Mouse (Mus musculus) forebrain, embryonic 16.5 days (tissue): ENCODE data around the gene Sf3b4. TPM values are rescaled to one million over a fixed set of nuclear protein-coding genes. Genes with fewer than 3 reads are reported as not detected.
A peak's percentile ranks its signal among the peaks of the same experiment; 100 is the strongest.

Experiments used
- ATAC-seq: fragments of 200-750 bp; cut with Nextera tagmentation; 2 replicates; pipeline ENCODE4 v1.8.0; 2017; ENCODE audit warnings: mild to moderate bottlenecking, moderate library complexity
- H3K27ac ChIP-seq: fragments of 300-500 bp; sonication (generic); 2 replicates; pipeline ENCODE4 v1.5.1; 2014; ENCODE audit warnings: low read length, control low read depth
- H3K27me3 ChIP-seq: fragments of 300-500 bp; sonication (generic); replicated peaks from 2 replicates; pipeline ENCODE4 v1.6.1; 2014; ENCODE audit warnings: low read length; ENCODE audit not compliant: control insufficient read depth, insufficient read depth
- H3K36me3 ChIP-seq: fragments of 300-500 bp; sonication (generic); 2 replicates; pipeline ENCODE4 v1.6.1; 2014; ENCODE audit not compliant: control insufficient read depth, insufficient read depth
- H3K4me1 ChIP-seq: fragments of 300-500 bp; sonication (generic); replicated peaks from 2 replicates; pipeline ENCODE4 v1.6.1; 2014; ENCODE audit warnings: low read length; ENCODE audit not compliant: control insufficient read depth, insufficient read depth
- H3K4me2 ChIP-seq: fragments of 300-500 bp; sonication (generic); 2 replicates; pipeline ENCODE4 v1.6.1; 2014; ENCODE audit warnings: mild to moderate bottlenecking, low read length, control low read depth
- H3K4me3 ChIP-seq: fragments of 300-500 bp; sonication (generic); replicated peaks from 2 replicates; pipeline ENCODE4 v1.5.1; 2014; ENCODE audit warnings: mild to moderate bottlenecking, low read length, control low read depth
- H3K9ac ChIP-seq: fragments of 300-500 bp; sonication (generic); replicated peaks from 2 replicates; pipeline ENCODE4 v1.6.1; 2014; ENCODE audit warnings: low read depth, low read length, control low read depth
- H3K9me3 ChIP-seq: fragments of 300-500 bp; sonication (generic); 2 replicates; pipeline ENCODE4 v1.6.1; 2016; ENCODE audit warnings: low read length; ENCODE audit not compliant: control insufficient read depth
- WGBS: fragments of 180-500 bp; shearing (Covaris S2); extraction: QIAGEN DNeasy Blood & Tissue Kit; methylation state at CpG from one replicate; pipeline ENCODE4 v1.1.7; 2014; 5-methylcytosine and 5-hydroxymethylcytosine counted together
- polyA plus RNA-seq: library from polyadenylated mRNA; unstranded; fragments of >200 nt; fragmentation: Nextera tagmentation; extraction: Ambion mirVana; gene quantifications from 2 replicates; pipeline ENCODE4 v1.2.1, GENCODE M21; 2015

Gene Sf3b4
- polyA plus RNA-seq: 155 and 157 TPM in 2 replicates

DNA sequence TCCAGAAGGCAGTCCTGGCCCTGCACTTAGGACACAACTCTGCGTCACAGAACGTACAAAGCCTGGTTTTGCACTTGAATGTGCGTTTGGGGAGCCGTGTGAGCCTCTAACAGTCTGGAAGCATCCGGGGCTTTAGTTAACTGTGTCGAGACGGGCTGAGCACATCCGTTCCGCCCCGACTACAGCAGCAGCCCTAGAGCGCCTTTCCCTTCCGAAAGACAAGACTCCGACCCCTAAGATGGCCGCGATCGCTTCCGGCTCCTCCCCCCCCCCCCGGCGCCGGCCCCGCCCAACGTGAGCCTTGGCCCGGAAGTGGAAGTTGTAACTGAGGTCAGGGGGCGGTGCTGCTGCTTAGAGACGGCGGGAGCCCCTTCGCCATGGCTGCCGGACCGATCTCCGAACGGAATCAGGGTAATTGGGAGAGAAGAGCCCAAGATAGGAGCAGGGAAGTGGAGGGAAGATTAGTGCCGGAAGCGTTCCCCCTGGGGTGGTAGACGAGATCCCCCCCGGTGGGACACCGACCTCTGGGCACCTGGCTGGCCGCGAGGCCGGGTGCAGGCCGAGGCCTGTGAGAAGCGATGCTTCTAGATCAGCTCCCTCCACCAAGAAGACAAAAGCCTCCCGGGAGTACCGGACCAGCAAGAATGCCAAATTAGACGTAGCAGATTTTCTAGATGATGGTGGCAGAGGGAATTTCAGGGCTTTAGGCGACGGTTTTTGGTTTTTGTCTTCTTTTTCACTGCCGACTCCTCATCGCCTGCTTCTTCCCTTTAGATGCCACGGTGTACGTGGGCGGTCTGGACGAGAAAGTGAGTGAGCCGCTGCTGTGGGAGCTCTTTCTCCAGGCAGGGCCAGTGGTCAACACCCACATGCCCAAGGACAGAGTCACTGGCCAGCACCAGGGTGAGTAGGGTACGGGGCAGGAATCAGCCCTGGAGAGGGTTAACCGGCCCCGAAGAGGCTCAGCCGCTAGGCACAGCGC, at the start of gene Sf3b4:
TSS of gene Sf3b4 (plus strand) at position 136 of the 982 bp plus-strand sequence.
- peak within 1 kb of the TSS; percentile 71 for H3K4me3 ChIP-seq
- under 1% methylated on average over 55 of the region's 58 CpGs for WGBS
- peak within 1 kb of the TSS; percentile 98 for H3K4me2 ChIP-seq
- peaks cover 35% of the 10 kb centered on the region for H3K4me1 ChIP-seq
- H3K27ac ChIP-seq: peak within 1 kb of the TSS; percentile 100
- peak; percentile 95 for ATAC-seq
- no peaks in the 10 kb centered on the region for H3K9me3 ChIP-seq
- no peaks in the 10 kb centered on the region for H3K27me3 ChIP-seq
- H3K36me3 ChIP-seq: peaks cover 6% of the 10 kb centered on the region; the same call in 1 of the 2 replicates
- peak within 1 kb of the TSS; percentile 92 for H3K9ac ChIP-seq

DNA sequence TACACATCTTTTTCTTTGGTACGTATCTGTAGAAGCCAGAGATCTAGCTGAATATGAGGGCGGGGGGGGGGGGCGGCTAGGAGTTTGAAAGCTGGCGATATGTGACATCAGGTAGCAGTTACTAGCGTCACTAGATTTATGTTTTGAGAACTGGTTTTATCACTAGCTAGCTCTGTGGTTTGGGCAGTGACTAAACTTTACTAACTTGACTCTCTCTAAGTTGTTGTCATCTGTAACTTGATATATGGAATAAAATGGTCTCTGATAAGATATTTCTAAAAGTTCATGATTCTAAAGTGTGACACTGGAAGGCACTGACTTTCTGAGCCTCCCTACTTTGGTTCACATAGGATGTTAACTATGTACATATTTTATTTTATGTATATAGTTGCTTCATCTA, 47.9 kb upstream of the Sf3b4 start:
- no peaks in the 10 kb centered on the region for H3K9me3 ChIP-seq
- H3K36me3 ChIP-seq: no peaks in the 10 kb centered on the region
- H3K9ac ChIP-seq: no peak overlapping the region
- WGBS: 89% methylated on average over 5 of the region's 5 CpGs
- no peak overlapping the region for H3K4me2 ChIP-seq
- ATAC-seq: no peak
- H3K4me1 ChIP-seq: no peaks in the 10 kb centered on the region
- H3K4me3 ChIP-seq: no peak overlapping the region
- no peak overlapping the region for H3K27ac ChIP-seq
- no peaks in the 10 kb centered on the region for H3K27me3 ChIP-seq

- no peaks in the 10 kb centered on the region for H3K27me3 ChIP-seq
- H3K4me1 ChIP-seq: no peaks in the 10 kb centered on the region
- H3K9me3 ChIP-seq: no peaks in the 10 kb centered on the region
- H3K27ac ChIP-seq: no peak overlapping the region
- H3K4me2 ChIP-seq: no peak overlapping the region
- H3K9ac ChIP-seq: no peak overlapping the region
- H3K36me3 ChIP-seq: no peaks in the 10 kb centered on the region
- ATAC-seq: no peak
- no peak overlapping the region for H3K4me3 ChIP-seq
These were observed 44.0 kb upstream of the Sf3b4 start for GRCm38 (mm10) chr3:96128128-96128527.

GRCm38 (mm10) chr3:96132478-96132877, 39.7 kb upstream of the Sf3b4 start:
- Histone ChIP-seq H3K4me1 (no peaks in the 10 kb centered on the region), H3K9me3 (no peaks in the 10 kb centered on the region), H3K27ac (no peak overlapping the region), H3K27me3 (no peaks in the 10 kb centered on the region), H3K9ac (no peak overlapping the region), H3K4me3 (no peak overlapping the region), H3K4me2 (no peak overlapping the region), H3K36me3 (no peaks in the 10 kb centered on the region)
- no peak for ATAC-seq
- 66% methylated on average over 3 of the region's 3 CpGs for WGBS

DNA sequence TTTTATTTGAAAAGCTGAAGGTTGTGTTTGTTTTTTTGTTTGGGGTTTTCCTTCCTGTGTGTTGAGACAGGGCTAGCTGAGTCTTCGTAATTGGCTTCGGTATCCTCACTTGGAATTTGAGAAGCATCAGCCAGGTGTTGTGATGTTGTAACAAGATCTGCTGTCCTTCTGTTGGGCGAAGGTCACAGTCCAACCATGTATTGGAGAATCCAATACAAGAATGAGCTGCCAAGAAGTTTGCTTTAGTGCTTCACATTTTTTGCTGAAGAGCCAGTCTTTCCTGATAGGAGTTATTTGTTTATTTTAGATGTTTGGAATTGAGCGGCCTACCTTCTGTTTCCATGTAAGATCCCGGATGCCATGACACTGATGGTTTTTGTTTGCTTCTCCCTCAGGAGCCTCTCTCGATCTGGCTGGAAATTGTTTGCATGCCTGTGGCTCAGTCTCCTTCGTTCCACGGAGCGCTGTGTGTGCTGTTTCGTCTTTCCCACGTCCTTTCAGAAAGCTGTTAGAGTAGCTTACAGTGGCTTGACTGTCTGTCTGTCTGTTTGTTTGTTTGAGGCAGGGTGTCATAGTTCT, 38.7 kb upstream of the Sf3b4 start:
- Histone ChIP-seq H3K4me2 (no peak overlapping the region), H3K36me3 (no peaks in the 10 kb centered on the region), H3K27me3 (no peaks in the 10 kb centered on the region), H3K9me3 (no peaks in the 10 kb centered on the region), H3K4me1 (no peaks in the 10 kb centered on the region), H3K27ac (no peak overlapping the region), H3K9ac (no peak overlapping the region), H3K4me3 (no peak overlapping the region)
- 74% methylated on average over 11 of the region's 11 CpGs for WGBS
- no peak for ATAC-seq

GRCm38 (mm10) chr3:96135011-96135410, 37.1 kb upstream of the Sf3b4 start:
- Histone ChIP-seq H3K9me3 (no peaks in the 10 kb centered on the region), H3K4me3 (no peak overlapping the region), H3K9ac (no peak overlapping the region), H3K36me3 (no peaks in the 10 kb centered on the region), H3K4me1 (no peaks in the 10 kb centered on the region), H3K4me2 (no peak overlapping the region), H3K27ac (no peak overlapping the region), H3K27me3 (no peaks in the 10 kb centered on the region)
- ATAC-seq: no peak
- WGBS: 75% methylated on average over 3 of the region's 3 CpGs

DNA sequence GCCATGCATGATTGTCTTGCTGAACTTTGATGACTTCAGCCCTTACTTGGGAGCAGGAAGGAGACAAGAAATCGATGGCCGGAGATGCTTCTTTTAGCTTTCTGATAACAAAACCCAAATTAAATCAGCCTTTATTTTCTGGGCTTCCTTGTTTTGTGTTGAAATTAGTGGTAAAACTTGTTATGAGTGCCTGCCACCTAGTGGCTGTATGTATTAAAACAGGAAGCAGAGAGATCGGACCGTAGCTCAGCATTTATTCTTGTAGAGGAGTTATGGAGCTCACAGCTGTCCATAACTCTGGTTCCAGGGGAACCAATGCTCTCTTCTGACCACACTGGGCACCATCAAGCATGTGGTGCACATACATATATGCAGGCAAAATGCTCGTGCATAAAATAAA, 24.2 kb upstream of the Sf3b4 start:
- no peak overlapping the region for H3K27ac ChIP-seq
- H3K9ac ChIP-seq: no peak overlapping the region; the same call in 1 of the 2 replicates
- no peak overlapping the region for H3K4me3 ChIP-seq
- H3K4me2 ChIP-seq: no peak overlapping the region
- peak; percentile 54; the same call in 1 of the 2 replicates for ATAC-seq
- H3K36me3 ChIP-seq: 0 out of 2 replicates have a peak, but pooled peaks cover 3% of the 10 kb centered on the region
- H3K9me3 ChIP-seq: no peaks in the 10 kb centered on the region
- no peaks in the 10 kb centered on the region for H3K27me3 ChIP-seq
- 13% methylated on average over 5 of the region's 5 CpGs for WGBS
- no peaks in the 10 kb centered on the region for H3K4me1 ChIP-seq

DNA sequence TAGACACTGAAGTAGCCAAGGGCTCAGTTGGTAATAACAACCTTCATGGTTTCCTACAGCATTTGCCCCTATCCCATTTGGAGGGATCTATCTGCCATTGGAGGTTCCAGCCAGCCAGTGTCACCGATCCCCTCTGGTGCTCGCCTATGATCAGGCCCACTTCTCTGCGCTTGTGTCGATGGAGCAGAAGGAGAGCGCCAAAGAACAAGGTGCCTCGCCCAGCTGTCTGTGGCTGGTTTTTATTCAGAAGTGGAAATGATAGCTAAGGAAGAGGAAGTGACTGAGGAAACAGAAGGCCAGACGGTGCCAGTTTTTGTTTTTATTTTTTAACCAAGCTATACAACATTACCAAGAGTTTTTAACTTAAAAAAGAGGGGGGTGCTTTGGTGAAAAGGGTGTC, 20.3 kb upstream of the Sf3b4 start:
- peaks cover 15% of the 10 kb centered on the region; the same call in 1 of the 2 replicates for H3K36me3 ChIP-seq
- H3K9me3 ChIP-seq: no peaks in the 10 kb centered on the region
- no peak overlapping the region for H3K9ac ChIP-seq
- H3K4me3 ChIP-seq: no peak overlapping the region
- no peak overlapping the region for H3K27ac ChIP-seq
- WGBS: 91% methylated on average over 7 of the region's 7 CpGs
- ATAC-seq: no peak
- H3K4me1 ChIP-seq: no peaks in the 10 kb centered on the region
- H3K4me2 ChIP-seq: no peak overlapping the region
- H3K27me3 ChIP-seq: no peaks in the 10 kb centered on the region

DNA sequence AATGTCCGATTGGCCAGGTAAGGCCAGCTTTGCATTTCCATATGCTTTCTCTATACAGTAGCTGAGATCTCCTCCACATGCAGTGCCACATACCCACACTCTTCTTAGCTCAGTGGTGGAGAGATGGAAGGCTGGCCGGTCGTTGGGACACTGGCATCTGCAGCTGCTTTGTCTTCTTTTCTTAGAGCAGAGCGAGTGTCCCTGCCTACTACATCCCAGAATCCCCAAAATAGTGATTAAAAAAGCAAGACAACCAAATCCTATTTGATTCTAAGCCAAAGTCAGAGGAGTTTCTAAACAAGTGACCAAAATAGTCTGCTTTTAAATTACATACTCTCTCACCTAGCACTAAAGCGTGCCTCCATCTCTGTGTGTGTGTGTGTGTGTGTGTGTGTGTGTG, 19.5 kb upstream of the Sf3b4 start:
- no peaks in the 10 kb centered on the region for H3K4me1 ChIP-seq
- WGBS: 94% methylated on average over 5 of the region's 5 CpGs
- H3K9me3 ChIP-seq: no peaks in the 10 kb centered on the region
- H3K4me3 ChIP-seq: no peak overlapping the region
- peaks cover 15% of the 10 kb centered on the region; the same call in 1 of the 2 replicates for H3K36me3 ChIP-seq
- no peak overlapping the region for H3K4me2 ChIP-seq
- H3K9ac ChIP-seq: no peak overlapping the region
- ATAC-seq: no peak
- H3K27ac ChIP-seq: no peak overlapping the region
- no peaks in the 10 kb centered on the region for H3K27me3 ChIP-seq
